Comparison of ENCODE assay signal across 9 mouse cellular contexts in the genomic region with DNA sequence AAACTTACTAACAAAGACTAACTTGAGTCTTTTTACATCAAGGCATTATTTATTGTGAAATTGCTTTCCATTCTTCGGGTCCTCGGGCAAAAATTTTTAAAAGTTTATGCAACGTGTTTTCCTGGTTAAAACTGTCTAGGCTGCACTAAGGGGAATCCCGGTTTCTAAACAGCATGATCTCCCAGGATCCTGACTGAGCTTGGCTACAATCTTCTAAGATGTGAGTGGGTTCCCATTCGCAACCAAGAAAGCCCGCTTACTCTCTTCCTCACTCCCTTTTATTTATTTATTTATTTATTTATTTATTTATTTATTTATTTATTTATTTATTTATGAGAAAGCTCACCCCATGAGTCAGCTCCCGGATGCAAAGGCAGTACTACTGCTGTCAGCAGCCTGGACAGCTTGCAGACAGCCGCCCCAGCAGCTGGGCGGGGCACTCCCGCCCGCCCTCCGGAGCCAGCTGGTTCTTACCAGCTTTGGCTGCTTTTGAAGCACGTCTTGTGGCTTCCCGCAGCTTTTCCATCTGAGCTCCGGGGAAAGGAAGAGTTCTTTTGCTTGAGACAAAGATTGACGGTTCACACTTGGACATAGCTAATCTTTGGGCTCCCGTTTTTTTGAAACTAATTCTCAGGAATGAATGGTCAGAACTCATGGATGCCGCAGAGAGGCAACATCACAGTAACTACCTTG.
DNase-seq lines count a peak whose midpoint lies in the region; ATAC-seq and TF ChIP-seq lines count a peak whose summit lies in the region.
"Had no signal": no experiment of that assay in that cellular context is flagged by ENCODE, and none has a peak within 500 bp of the region (broad histone marks: within the 10 kb centered on the region; RNA-seq: fewer than 3 reads in every experiment).

No protein-coding gene starts in this region.

- no peaks in the 10 kb centered on the region for H3K36me3 ChIP-seq in ES-Bruce4 (ENCODE audit: control insufficient read depth, insufficient read depth, low read length, poor library complexity, severe bottlenecking)
- H3K36me3 ChIP-seq in forebrain, postnatal 0 days (ENCODE audit: insufficient read depth): no peaks in the 10 kb centered on the region
- peaks cover 2% of the 10 kb centered on the region; the same call in 1 of the 2 replicates for H3K36me3 ChIP-seq in liver, embryonic 16.5 days (ENCODE audit: control insufficient read depth, insufficient read depth)
- H3K36me3 ChIP-seq in neural tube, embryonic 15.5 days: no peaks in the 10 kb centered on the region
- H3K36me3 ChIP-seq: G1E had no signal

- DNase-seq in cerebellum, adult 8-10 months: peak; percentile 39
- peak; percentile 82 for DNase-seq in forebrain, postnatal 0 days
- peak; percentile 70 to 80 for DNase-seq in heart, postnatal 14 days
- DNase-seq in layer of hippocampus, adult 18-20 months (ENCODE audit: low spot score in 2 of 2): peak; percentile 75 to 81
- DNase-seq in thymus, postnatal 4 days: peak; percentile 21

- no peaks in the 10 kb centered on the region for H3K27me3 ChIP-seq in ES-Bruce4 (ENCODE audit: control insufficient read depth, insufficient read depth, low read length, poor library complexity, severe bottlenecking)
- no peaks in the 10 kb centered on the region for H3K27me3 ChIP-seq in forebrain, postnatal 0 days (ENCODE audit: insufficient read depth, low read length)
- no peaks in the 10 kb centered on the region for H3K27me3 ChIP-seq in liver, embryonic 16.5 days (ENCODE audit: control insufficient read depth, insufficient read depth, low read depth, low read length)
- H3K27me3 ChIP-seq in neural tube, embryonic 15.5 days (replicated peaks): no peaks in the 10 kb centered on the region

- peak; percentile 89 for TF ChIP-seq EP300 in ES-Bruce4 (IDR thresholded peaks at IDR 0.05; ENCODE audit: insufficient read depth, low read depth, low read length)

- intact Hi-C loops in heart, postnatal 14 days (cut with DNase I): loop anchor here (5.0 kb wide), 2 partner anchors 60 to 150 kb away; a partner anchor contains a TSS

- ATAC-seq in forebrain, postnatal 0 days: peak; percentile 95
- ATAC-seq in liver, embryonic 16.5 days (ENCODE audit: low read depth): peak; percentile 87
- peak; percentile 82 for ATAC-seq in neural tube, embryonic 15.5 days (ENCODE audit: low FRiP score)

- no peak for TF ChIP-seq POLR2A in ES-Bruce4 (IDR thresholded peaks at IDR 0.05; ENCODE audit: insufficient read depth, low read length)

- WGBS in forebrain, postnatal 0 days: 24% methylated on average over 18 of the region's 18 CpGs
- 34% methylated on average over 18 of the region's 18 CpGs for WGBS in liver, embryonic 16.5 days (ENCODE audit: insufficient replicate concordance)
- WGBS in neural tube, embryonic 15.5 days: 22% methylated on average over 18 of the region's 18 CpGs

- H3K27ac ChIP-seq in ES-Bruce4 (ENCODE audit: insufficient read depth, low read length): peak overlapping the region; percentile 77
- H3K27ac ChIP-seq in forebrain, postnatal 0 days (ENCODE audit: low read depth, low read length): peak overlapping the region; percentile 52
- H3K27ac ChIP-seq in liver, embryonic 16.5 days (ENCODE audit: low read length): peak overlapping the region; percentile 20; the same call in 1 of the 2 replicates
- peak overlapping the region; percentile 20; the same call in 1 of the 2 replicates for H3K27ac ChIP-seq in neural tube, embryonic 15.5 days (replicated peaks)

- peak overlapping the region; percentile 23 for H3K4me2 ChIP-seq in forebrain, postnatal 0 days (ENCODE audit: low read depth)
- peak overlapping the region; percentile 48 for H3K4me2 ChIP-seq in liver, embryonic 16.5 days (ENCODE audit: low read depth, low read length)
- H3K4me2 ChIP-seq in neural tube, embryonic 15.5 days: peak overlapping the region; percentile 38; the same call in 1 of the 2 replicates

- H3K9ac ChIP-seq in ES-Bruce4 (ENCODE audit: low read depth, poor library complexity, severe bottlenecking): 0 out of 2 replicates have a peak overlapping the region, but pooled peaks have one; percentile 39
- H3K9ac ChIP-seq in forebrain, postnatal 0 days: 0 out of 2 replicates have a peak overlapping the region, but pooled peaks have one; percentile 25
- H3K9ac ChIP-seq in liver, embryonic 16.5 days (ENCODE audit: low read depth, low read length): peak overlapping the region; percentile 29
- no peak overlapping the region for H3K9ac ChIP-seq in neural tube, embryonic 15.5 days (replicated peaks)

- no peak for TF ChIP-seq CTCF in ES-Bruce4 (IDR thresholded peaks at IDR 0.05; ENCODE audit: low read depth, low read length)
- no peak for TF ChIP-seq CTCF in forebrain, postnatal 0 days (IDR thresholded peaks at IDR 0.05; ENCODE audit: low read depth)

- no peak overlapping the region for H3K4me3 ChIP-seq in ES-Bruce4 (ENCODE audit: low read depth, low read length)
- no peak overlapping the region for H3K4me3 ChIP-seq in forebrain, postnatal 0 days (ENCODE audit: low read depth, low read length)
- H3K4me3 ChIP-seq in liver, embryonic 16.5 days (ENCODE audit: low read depth, low read length): peak overlapping the region; percentile 23
- H3K4me3 ChIP-seq in neural tube, embryonic 15.5 days (replicated peaks): no peak overlapping the region

- H3K4me1 ChIP-seq in ES-Bruce4 (ENCODE audit: control insufficient read depth, insufficient read depth, low read length): peaks cover 6% of the 10 kb centered on the region
- peaks cover 6% of the 10 kb centered on the region; the same call in 1 of the 2 replicates for H3K4me1 ChIP-seq in forebrain, postnatal 0 days (ENCODE audit: insufficient read depth)
- H3K4me1 ChIP-seq in liver, embryonic 16.5 days (ENCODE audit: control insufficient read depth, low read depth, low read length): peaks cover 50% of the 10 kb centered on the region
- peaks cover 32% of the 10 kb centered on the region for H3K4me1 ChIP-seq in neural tube, embryonic 15.5 days

- H3K9me3 ChIP-seq in ES-Bruce4 (replicated peaks; ENCODE audit: control insufficient read depth, insufficient read depth, low read length, poor library complexity, severe bottlenecking): no peaks in the 10 kb centered on the region
- H3K9me3 ChIP-seq in forebrain, postnatal 0 days (ENCODE audit: low read length): no peaks in the 10 kb centered on the region
- no peaks in the 10 kb centered on the region for H3K9me3 ChIP-seq in liver, embryonic 16.5 days (replicated peaks; ENCODE audit: control insufficient read depth, low read length)
- H3K9me3 ChIP-seq in neural tube, embryonic 15.5 days (replicated peaks): no peaks in the 10 kb centered on the region

Comparison
In these comparisons a context has a peak if more than half of its experiments do, and no peak if none do; other contexts are left out.
1. H3K27ac ChIP-seq: peak in every context shown above with its lines; median percentile 77 in ES-Bruce4; 52 in forebrain, postnatal 0 days; 20 in liver, embryonic 16.5 days; 20 in neural tube, embryonic 15.5 days.
2. DNase-seq: peak in every context shown above with its lines; median percentile 82 in forebrain, postnatal 0 days; 78 in layer of hippocampus, adult 18-20 months; 75 in heart, postnatal 14 days; 39 in cerebellum, adult 8-10 months; 21 in thymus, postnatal 4 days.